Mouse (Mus musculus) ES-Bruce4 (cell line): ENCODE measurements around the gene Ikzf3. TPM values are rescaled to one million over a fixed set of nuclear protein-coding genes. Genes with fewer than 3 reads are reported as not detected.

Experiments used
- H3K27ac ChIP-seq: 2 replicates; pipeline ENCODE4 v1.5.1; 2012; ENCODE audit warnings: low read length, inconsistent platforms; ENCODE audit not compliant: insufficient read depth
- H3K27me3 ChIP-seq: 2 replicates; pipeline ENCODE4 v1.6.1; 2012; ENCODE audit warnings: mild to moderate bottlenecking, low read length, inconsistent platforms; ENCODE audit not compliant: control insufficient read depth, poor library complexity, insufficient read depth, severe bottlenecking
- H3K36me3 ChIP-seq: 2 replicates; pipeline ENCODE4 v1.6.1; 2012; ENCODE audit warnings: inconsistent platforms, mild to moderate bottlenecking, low read length, moderate library complexity; ENCODE audit not compliant: control insufficient read depth, poor library complexity, insufficient read depth, severe bottlenecking
- H3K4me1 ChIP-seq: one replicate; pipeline ENCODE4 v1.8.1; 2011; ENCODE audit warnings: low read length; ENCODE audit not compliant: control insufficient read depth, insufficient read depth
- H3K4me3 ChIP-seq: 2 replicates; pipeline ENCODE4 v1.5.1; 2011; ENCODE audit warnings: low read depth, mild to moderate bottlenecking, low read length
- H3K9ac ChIP-seq: 2 replicates; pipeline ENCODE4 v1.6.1; 2012; ENCODE audit warnings: low read depth, mild to moderate bottlenecking, inconsistent platforms; ENCODE audit not compliant: poor library complexity, severe bottlenecking
- H3K9me3 ChIP-seq: replicated peaks from 2 replicates; pipeline ENCODE4 v1.6.1; 2012; ENCODE audit warnings: mild to moderate bottlenecking, low read length, inconsistent platforms; ENCODE audit not compliant: control insufficient read depth, poor library complexity, insufficient read depth, severe bottlenecking
- CTCF ChIP-seq: IDR thresholded peaks from one replicate; pipeline ENCODE4 v1.8.1; 2011; ENCODE audit warnings: low read depth, low read length
- EP300 ChIP-seq: IDR thresholded peaks from 2 replicates; pipeline ENCODE4 v1.6.1; 2011; ENCODE audit warnings: low read depth, low read length; ENCODE audit not compliant: insufficient read depth
- POLR2A ChIP-seq: IDR thresholded peaks from one replicate; pipeline ENCODE4 v1.8.1; 2011; ENCODE audit warnings: low read length; ENCODE audit not compliant: insufficient read depth
- polyA plus RNA-seq: library from polyadenylated mRNA; stranded (reverse); fragments of >200 nt; gene quantifications from 2 replicates; pipeline ENCODE4 v1.2.4, GENCODE M21; 2011; ENCODE audit warnings: low read depth; ENCODE audit not compliant: missing spikeins, insufficient read depth, insufficient read length

Ikzf3 gene
- polyA plus RNA-seq, 1 experiment = not detected

DNA sequence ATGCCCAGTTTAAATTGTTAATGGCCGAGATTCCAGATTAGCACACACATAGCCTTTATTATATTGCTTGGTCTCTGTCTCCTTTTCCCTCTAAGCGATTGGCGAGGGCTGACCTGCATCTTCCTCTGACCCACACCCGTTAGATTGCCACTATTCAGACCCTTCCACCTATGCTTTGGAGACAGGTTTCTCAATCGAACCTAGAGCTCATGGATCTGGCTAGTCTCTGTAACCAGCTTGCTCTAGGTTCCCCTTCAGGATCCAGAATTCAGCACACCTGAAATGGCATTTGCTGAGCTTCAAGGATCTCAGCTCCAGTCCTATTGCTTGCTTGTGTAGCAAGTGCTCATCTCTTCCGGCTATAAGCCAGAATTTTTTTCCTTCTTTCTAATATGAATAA lies 23.6 kb upstream of the Ikzf3 start:
- H3K9ac ChIP-seq = no peak overlapping the region
- no peak overlapping the region for H3K27ac ChIP-seq
- no peaks in the 10 kb centered on the region for H3K27me3 ChIP-seq
- H3K4me1 ChIP-seq = no peaks in the 10 kb centered on the region
- H3K9me3 ChIP-seq = no peaks in the 10 kb centered on the region
- no peak overlapping the region for H3K4me3 ChIP-seq
- no peaks in the 10 kb centered on the region for H3K36me3 ChIP-seq
- TF ChIP-seq POLR2A (no peak), EP300 (no peak), CTCF (no peak)

DNA sequence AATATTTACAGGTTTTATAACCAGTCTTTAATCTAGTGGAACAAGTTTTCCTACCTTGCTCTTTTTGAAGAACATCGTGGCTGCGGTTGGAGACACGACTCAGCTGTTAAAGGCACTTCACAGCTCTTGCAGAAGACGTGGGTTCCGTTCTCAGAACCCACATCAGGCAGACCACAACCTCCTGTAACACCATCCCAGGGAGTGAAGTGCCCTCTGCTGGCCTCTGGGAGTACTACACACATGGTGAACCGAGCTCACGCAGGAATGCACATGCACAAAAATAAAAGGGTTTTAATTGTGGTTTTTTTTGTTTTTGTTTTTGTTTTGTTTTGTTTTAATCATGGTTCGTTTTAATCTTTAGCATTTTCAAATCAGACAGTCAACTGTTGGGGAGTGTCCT lies 22.5 kb upstream of the Ikzf3 start:
- no peak overlapping the region for H3K4me3 ChIP-seq
- no peaks in the 10 kb centered on the region for H3K36me3 ChIP-seq
- no peaks in the 10 kb centered on the region for H3K27me3 ChIP-seq
- H3K27ac ChIP-seq = no peak overlapping the region
- peak; percentile 43 for TF ChIP-seq CTCF
- TF ChIP-seq POLR2A = no peak
- H3K9me3 ChIP-seq = no peaks in the 10 kb centered on the region
- no peak overlapping the region for H3K9ac ChIP-seq
- H3K4me1 ChIP-seq = no peaks in the 10 kb centered on the region

GRCm38 (mm10) chr11:98563921-98564414 lies 18.1 kb upstream of the Ikzf3 start:
- Histone ChIP-seq H3K36me3 (no peaks in the 10 kb centered on the region), H3K4me1 (no peaks in the 10 kb centered on the region), H3K27ac (no peak overlapping the region), H3K9ac (no peak overlapping the region), H3K4me3 (no peak overlapping the region), H3K27me3 (no peaks in the 10 kb centered on the region), H3K9me3 (no peaks in the 10 kb centered on the region)
- TF ChIP-seq POLR2A = no peak
- TF ChIP-seq CTCF = no peak
- no peak for TF ChIP-seq EP300

GRCm38 (mm10) chr11:98563025-98563424 lies 17.2 kb upstream of the Ikzf3 start:
- H3K27me3 ChIP-seq = no peaks in the 10 kb centered on the region
- no peak overlapping the region for H3K9ac ChIP-seq
- no peak overlapping the region for H3K4me3 ChIP-seq
- no peaks in the 10 kb centered on the region for H3K9me3 ChIP-seq
- no peak overlapping the region for H3K27ac ChIP-seq
- H3K4me1 ChIP-seq = no peaks in the 10 kb centered on the region
- TF ChIP-seq EP300 (no peak), CTCF (no peak), POLR2A (no peak)
- no peaks in the 10 kb centered on the region for H3K36me3 ChIP-seq

DNA sequence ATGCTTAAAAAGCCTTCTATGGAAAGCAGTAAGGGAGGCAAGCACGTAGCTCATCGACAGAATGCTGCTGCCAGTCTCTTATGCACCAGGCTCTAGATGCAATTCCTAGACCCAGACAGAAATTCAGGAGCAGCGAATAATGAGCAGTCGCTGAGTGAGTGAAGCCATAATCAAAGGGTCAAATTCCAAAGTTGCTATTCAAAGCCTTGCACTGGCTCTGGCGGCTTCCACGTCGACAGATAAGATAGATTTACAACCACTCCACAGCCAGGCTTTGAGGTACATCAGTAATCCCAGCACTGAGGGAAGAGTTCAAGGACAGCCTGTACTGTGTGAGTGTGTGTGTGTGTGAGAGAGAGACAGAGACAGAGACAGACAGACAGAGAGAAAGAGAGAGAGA lies 15.1 kb upstream of the Ikzf3 start:
- H3K27ac ChIP-seq = no peak overlapping the region
- no peaks in the 10 kb centered on the region for H3K4me1 ChIP-seq
- H3K4me3 ChIP-seq = no peak overlapping the region
- no peak overlapping the region for H3K9ac ChIP-seq
- no peaks in the 10 kb centered on the region for H3K36me3 ChIP-seq
- no peak for TF ChIP-seq CTCF
- TF ChIP-seq EP300 = no peak
- no peak for TF ChIP-seq POLR2A
- no peaks in the 10 kb centered on the region for H3K27me3 ChIP-seq
- no peaks in the 10 kb centered on the region for H3K9me3 ChIP-seq

- Histone ChIP-seq H3K27me3 (peaks cover 2% of the 10 kb centered on the region; the same call in 1 of the 2 replicates), H3K4me3 (no peak overlapping the region), H3K27ac (no peak overlapping the region), H3K9ac (no peak overlapping the region), H3K36me3 (no peaks in the 10 kb centered on the region), H3K4me1 (no peaks in the 10 kb centered on the region), H3K9me3 (peaks cover 3% of the 10 kb centered on the region)
- TF ChIP-seq CTCF = no peak
Measured at GRCm38 (mm10) chr11:98555124-98555700, 9.4 kb upstream of the Ikzf3 start.
